Mouse (Mus musculus) liver, embryonic 14.5 days (tissue): ENCODE measurements around the gene Omt2b. TPM values are rescaled to one million over a fixed set of nuclear protein-coding genes. Genes with fewer than 3 reads are reported as not detected.
"Not testable (repeated sequence)": the region's sequence is repeated elsewhere in the genome, so short reads cannot be mapped to it uniquely, and the experiment has no call there.

Source experiments
- ATAC-seq: fragments of 200-750 bp; cut with Nextera tagmentation; 2 replicates; pipeline ENCODE4 v1.8.0; 2017; ENCODE audit warnings: moderate number of reproducible peaks, mild to moderate bottlenecking, moderate library complexity; ENCODE audit not compliant: insufficient read depth
- DNase-seq, 3 experiments: peaks; one replicate each; pipeline ENCODE4 v3.0.0-alpha.2; 2012 to 2013; ENCODE audit warnings: low read depth in 3 of 3, low spot score in 3 of 3
- H3K27ac ChIP-seq: fragments of 300-500 bp; sonication (generic); 2 replicates; pipeline ENCODE4 v1.5.1; 2014; ENCODE audit warnings: moderate library complexity, mild to moderate bottlenecking, control low read depth, inconsistent platforms
- H3K27me3 ChIP-seq: fragments of 300-500 bp; sonication (generic); 2 replicates; pipeline ENCODE4 v1.6.1; 2014; ENCODE audit warnings: mild to moderate bottlenecking, low read length, moderate library complexity; ENCODE audit not compliant: control insufficient read depth, insufficient read depth
- H3K36me3 ChIP-seq: fragments of 300-500 bp; sonication (generic); replicated peaks from 2 replicates; pipeline ENCODE4 v1.6.1; 2014; ENCODE audit warnings: low read depth; ENCODE audit not compliant: control insufficient read depth, insufficient read depth
- H3K4me1 ChIP-seq, 2 experiments: fragments of 200-500 bp in 1 of 2; fragments of 300-500 bp in 1 of 2; sonication (generic) in 1 of 2; replicated peaks; 2 replicates each; pipeline ENCODE4 v1.6.1; 2012 to 2014; ENCODE audit warnings: antibody characterized with exemption in 1 of 2, inconsistent platforms in 1 of 2, low read length in 1 of 2; ENCODE audit not compliant: control insufficient read depth in 2 of 2, insufficient read depth in 2 of 2
- H3K4me2 ChIP-seq: fragments of 300-500 bp; sonication (generic); 2 replicates; pipeline ENCODE4 v1.6.1; 2014; ENCODE audit warnings: low read depth, mild to moderate bottlenecking, control low read depth, moderate library complexity
- H3K4me3 ChIP-seq, 2 experiments: fragments of 200-500 bp in 1 of 2; fragments of 300-500 bp in 1 of 2; sonication (generic) in 1 of 2; 2 replicates each; pipeline ENCODE4 v1.5.1; 2012 to 2014; ENCODE audit warnings: low read depth in 2 of 2, low read length in 2 of 2, mild to moderate bottlenecking in 2 of 2, control low read depth in 1 of 2, inconsistent platforms in 1 of 2, moderate library complexity in 1 of 2; ENCODE audit not compliant: insufficient read depth in 1 of 2
- H3K9ac ChIP-seq: fragments of 300-500 bp; sonication (generic); replicated peaks from 2 replicates; pipeline ENCODE4 v1.6.1; 2014; ENCODE audit warnings: mild to moderate bottlenecking, control low read depth, moderate library complexity
- H3K9me3 ChIP-seq: fragments of 300-500 bp; sonication (generic); 2 replicates; pipeline ENCODE4 v1.6.1; 2016; ENCODE audit warnings: low read length, mixed read lengths; ENCODE audit not compliant: control insufficient read depth
- CTCF ChIP-seq: IDR thresholded peaks from 2 replicates; pipeline ENCODE4 v1.5.1; 2016; ENCODE audit warnings: antibody characterized with exemption, low read depth, control low read depth
- EP300 ChIP-seq: IDR thresholded peaks from 2 replicates; pipeline ENCODE4 v1.6.1; 2016; ENCODE audit warnings: antibody characterized with exemption, low read depth
- WGBS: fragments of 180-500 bp; shearing (Covaris S2); extraction: QIAGEN DNeasy Blood & Tissue Kit; methylation state at CpG from one replicate; pipeline ENCODE4 v1.1.7; 2014; ENCODE audit not compliant: insufficient replicate concordance; 5-methylcytosine and 5-hydroxymethylcytosine counted together
- polyA plus RNA-seq, 2 experiments: library from polyadenylated mRNA; depleted of rRNA in 1 of 2; stranded (reverse) in 1 of 2; unstranded in 1 of 2; fragments of >200 nt; fragmentation: Nextera tagmentation in 1 of 2; extraction: Ambion mirVana in 1 of 2; gene quantifications; 2 replicates each; pipeline versions ENCODE4 v1.2.1 to v1.2.3; 2012 to 2014

Omt2b gene
- polyA plus RNA-seq, 2 experiments, result not detected

- not testable (repeated sequence) for H3K4me3 ChIP-seq, H3K9ac ChIP-seq, ATAC-seq, H3K4me2 ChIP-seq, H3K36me3 ChIP-seq, H3K4me1 ChIP-seq, H3K27me3 ChIP-seq, H3K9me3 ChIP-seq, H3K27ac ChIP-seq, DNase-seq
- WGBS, result 15% methylated on average over 8 of the region's 8 CpGs
- TF ChIP-seq CTCF, result peak; percentile 88
These were observed 12.9 kb downstream of the Omt2b start for GRCm38 (mm10) chr9:78340324-78340723.

GRCm38 (mm10) chr9:78342494-78342893 is 15.1 kb downstream of the Omt2b start:
- not testable (repeated sequence) for H3K36me3 ChIP-seq, H3K4me3 ChIP-seq, ATAC-seq, H3K9me3 ChIP-seq, H3K4me2 ChIP-seq, H3K27me3 ChIP-seq, H3K9ac ChIP-seq, DNase-seq, H3K4me1 ChIP-seq, H3K27ac ChIP-seq
- WGBS, result 68% methylated on average over 4 of the region's 4 CpGs

GRCm38 (mm10) chr9:78343055-78343454 is 15.7 kb downstream of the Omt2b start:
- DNase-seq, H3K9me3 ChIP-seq, H3K4me1 ChIP-seq, H3K27ac ChIP-seq, H3K36me3 ChIP-seq, H3K4me2 ChIP-seq, ATAC-seq, H3K9ac ChIP-seq, H3K4me3 ChIP-seq, H3K27me3 ChIP-seq: not testable (repeated sequence)
- WGBS, result 63% methylated on average over 9 of the region's 9 CpGs

- not testable (repeated sequence) for H3K27me3 ChIP-seq, DNase-seq, H3K9me3 ChIP-seq, H3K36me3 ChIP-seq, H3K4me1 ChIP-seq, H3K4me3 ChIP-seq, H3K4me2 ChIP-seq, H3K9ac ChIP-seq, H3K27ac ChIP-seq, ATAC-seq
- 47% methylated on average over 4 of the region's 4 CpGs for WGBS
These were observed 17.8 kb downstream of the Omt2b start for GRCm38 (mm10) chr9:78345235-78345634.

GRCm38 (mm10) chr9:78347004-78347403 is 19.6 kb downstream of the Omt2b start:
- no peaks in the 10 kb centered on the region for H3K36me3 ChIP-seq
- no peak overlapping the region for H3K9ac ChIP-seq
- H3K4me2 ChIP-seq, result no peak overlapping the region
- ATAC-seq (no peak), DNase-seq (no peak)
- H3K9me3 ChIP-seq, result no peaks in the 10 kb centered on the region
- H3K4me3 ChIP-seq, result no peak overlapping the region
- H3K4me1 ChIP-seq, result no peaks in the 10 kb centered on the region
- no peaks in the 10 kb centered on the region for H3K27me3 ChIP-seq
- no peak overlapping the region for H3K27ac ChIP-seq
- no peak for TF ChIP-seq CTCF
- TF ChIP-seq EP300, result no peak
- 29% methylated on average over 3 of the region's 3 CpGs for WGBS

GRCm38 (mm10) chr9:78348206-78349004 is 21.0 kb downstream of the Omt2b start:
- not testable (repeated sequence) for DNase-seq, ATAC-seq, H3K27ac ChIP-seq, H3K9me3 ChIP-seq, H3K4me2 ChIP-seq, H3K9ac ChIP-seq, H3K27me3 ChIP-seq, H3K4me3 ChIP-seq, H3K4me1 ChIP-seq, H3K36me3 ChIP-seq
- WGBS, result 34% methylated on average over 6 of the region's 6 CpGs

GRCm38 (mm10) chr9:78349141-78349540 is 21.8 kb downstream of the Omt2b start:
- H3K27ac ChIP-seq, H3K36me3 ChIP-seq, H3K27me3 ChIP-seq, H3K4me3 ChIP-seq, H3K4me2 ChIP-seq, DNase-seq, H3K4me1 ChIP-seq, H3K9ac ChIP-seq, ATAC-seq, H3K9me3 ChIP-seq: not testable (repeated sequence)
- 52% methylated on average over 3 of the region's 3 CpGs for WGBS

- H3K36me3 ChIP-seq, H3K27ac ChIP-seq, DNase-seq, H3K9ac ChIP-seq, H3K4me3 ChIP-seq, H3K9me3 ChIP-seq, ATAC-seq, H3K4me1 ChIP-seq, H3K27me3 ChIP-seq, H3K4me2 ChIP-seq: not testable (repeated sequence)
These were observed 22.6 kb downstream of the Omt2b start for GRCm38 (mm10) chr9:78350007-78350406.
